Mouse (Mus musculus): ENCODE results near the gene Sectm1b. TPM values are rescaled to one million over a fixed set of nuclear protein-coding genes. Genes with fewer than 3 reads are reported as not detected.
"Not testable (repeated sequence)": the region's sequence is repeated elsewhere in the genome, so short reads cannot be mapped to it uniquely, and the experiment has no call there.

Sectm1b gene
- polyA plus RNA-seq (2016; fragmentation: Nextera tagmentation; extraction: Ambion mirVana): not detected in 2 replicates

DNA sequence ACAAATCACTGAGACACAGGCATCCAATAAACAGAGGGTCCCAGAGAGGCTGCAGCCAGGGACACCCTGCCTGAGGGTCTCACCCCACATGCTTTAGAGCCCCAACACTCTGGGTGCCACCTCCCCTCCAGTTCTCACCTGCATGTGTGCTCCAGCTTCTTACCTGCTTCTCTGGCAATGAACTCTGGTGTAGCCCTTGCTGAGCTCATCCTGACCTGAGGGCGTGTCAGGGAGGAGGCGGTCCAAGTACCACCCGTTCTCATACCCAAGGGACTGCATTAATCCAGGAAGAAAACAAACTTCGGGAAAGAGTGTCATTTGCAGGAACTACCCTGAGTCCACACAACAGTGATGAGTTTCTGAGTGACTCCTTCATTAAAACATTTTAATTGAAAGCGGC lies at the start of gene Sectm1b:
Gene Sectm1b (minus strand): TSS at position 191 of the 400 bp plus-strand sequence.
- H3K4me3 ChIP-seq: no peak within 1 kb of the TSS
- H3K9me3 ChIP-seq (replicated peaks): no peaks in the 10 kb centered on the region
- H3K4me2 ChIP-seq (replicated peaks): no peak within 1 kb of the TSS
- no peaks in the 10 kb centered on the region for H3K4me1 ChIP-seq
- no peak for ATAC-seq (ENCODE audit: low FRiP score)
- H3K9ac ChIP-seq: no peak within 1 kb of the TSS
- no peak within 1 kb of the TSS for H3K27ac ChIP-seq
- WGBS: 85% methylated on average over 5 of the region's 5 CpGs
- no peaks in the 10 kb centered on the region for H3K27me3 ChIP-seq
- no peaks in the 10 kb centered on the region for H3K36me3 ChIP-seq

DNA sequence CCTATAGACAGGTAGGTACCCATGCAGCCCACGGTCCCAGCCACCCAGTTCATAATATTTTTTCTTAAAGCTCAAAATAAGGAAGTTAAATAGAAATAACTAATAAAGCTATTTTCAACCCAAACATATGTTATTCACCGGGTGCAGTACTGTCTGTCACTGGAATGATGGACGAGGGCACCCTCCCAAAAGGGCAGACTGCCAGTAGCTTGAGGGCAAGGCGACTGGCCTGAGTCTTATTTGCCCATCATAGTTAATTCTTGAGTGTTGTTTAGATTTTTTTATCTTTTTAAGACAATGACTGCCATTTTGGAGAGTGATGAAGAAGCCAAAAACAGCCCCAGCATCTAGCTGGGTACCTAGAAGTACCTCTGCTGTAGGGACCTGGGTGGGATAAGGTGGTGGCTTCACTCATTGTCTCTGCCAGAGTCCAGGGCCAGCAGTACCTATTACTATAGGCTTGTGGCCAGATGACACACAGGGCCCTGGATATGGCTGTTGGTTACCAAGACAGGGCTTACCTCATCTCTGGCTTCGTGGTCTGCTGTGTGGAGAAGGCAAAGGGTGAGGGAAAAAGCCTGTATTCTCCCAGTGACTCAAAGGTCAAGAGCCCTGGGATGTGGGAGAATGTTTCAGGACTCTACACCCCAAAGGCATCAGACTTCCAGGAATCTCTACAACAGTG lies 48.9 kb upstream of the Sectm1b start:
- Histone ChIP-seq H3K4me1 (0 out of 2 replicates have a peak, but pooled peaks cover 4% of the 10 kb centered on the region), H3K4me2 (replicated peaks) (no peak overlapping the region), H3K9me3 (replicated peaks) (no peaks in the 10 kb centered on the region), H3K27me3 (no peaks in the 10 kb centered on the region), H3K9ac (no peak overlapping the region), H3K36me3 (no peaks in the 10 kb centered on the region), H3K4me3 (no peak overlapping the region), H3K27ac (no peak overlapping the region)
- no peak for ATAC-seq (ENCODE audit: low FRiP score)
- WGBS: 80% methylated on average over 5 of the region's 5 CpGs

DNA sequence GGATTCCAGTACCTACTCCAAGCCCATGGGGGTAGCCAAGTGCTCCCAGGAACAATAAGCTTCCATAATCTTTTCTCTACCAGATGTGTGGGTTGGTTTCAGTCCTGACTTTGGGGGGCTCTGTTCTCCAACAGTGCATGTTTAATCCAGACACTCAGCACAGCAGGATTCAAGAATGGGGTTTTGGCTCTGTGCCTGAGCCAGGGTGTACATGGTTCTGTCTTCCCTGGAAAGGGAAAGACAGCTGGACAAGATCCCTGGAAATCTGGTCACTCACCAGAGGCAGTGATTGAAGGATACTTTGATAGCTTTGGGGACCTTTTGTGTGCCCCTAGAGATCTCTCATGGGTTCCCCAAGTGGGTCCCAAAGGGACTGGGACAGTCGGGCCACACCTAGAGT lies 48.2 kb upstream of the Sectm1b start:
- Histone ChIP-seq H3K4me3 (no peak overlapping the region), H3K27me3 (no peaks in the 10 kb centered on the region), H3K9ac (no peak overlapping the region), H3K9me3 (replicated peaks) (no peaks in the 10 kb centered on the region), H3K36me3 (no peaks in the 10 kb centered on the region), H3K4me1 (0 out of 2 replicates have a peak, but pooled peaks cover 4% of the 10 kb centered on the region), H3K27ac (no peak overlapping the region), H3K4me2 (replicated peaks) (no peak overlapping the region)
- ATAC-seq (ENCODE audit: low FRiP score): no peak
- WGBS: 92% methylated on average over 1 of the region's 1 CpGs

DNA sequence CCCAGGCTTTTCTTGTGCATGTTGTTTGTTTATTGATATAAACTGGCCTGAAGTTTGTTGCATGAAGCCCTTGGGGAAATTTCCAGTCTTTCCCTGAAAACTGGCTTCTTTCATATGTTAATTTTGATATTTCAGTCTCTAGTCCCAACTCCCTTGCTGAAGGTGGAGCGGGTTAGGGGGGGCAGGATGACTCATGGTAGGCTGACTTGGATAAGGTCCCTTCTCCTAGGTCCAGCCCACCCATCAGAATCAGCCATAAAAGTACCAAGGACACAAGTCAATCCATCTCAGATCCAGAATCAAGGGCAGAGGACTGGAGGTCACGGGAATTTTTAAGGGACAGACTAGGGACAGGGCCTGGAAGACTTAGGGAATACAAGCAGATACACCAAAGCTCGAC lies 47.7 kb upstream of the Sectm1b start:
- WGBS: 97% methylated on average over 3 of the region's 3 CpGs
- Histone ChIP-seq H3K4me3 (no peak overlapping the region), H3K27me3 (no peaks in the 10 kb centered on the region), H3K27ac (no peak overlapping the region), H3K36me3 (no peaks in the 10 kb centered on the region), H3K9ac (no peak overlapping the region), H3K9me3 (replicated peaks) (no peaks in the 10 kb centered on the region), H3K4me2 (replicated peaks) (no peak overlapping the region), H3K4me1 (0 out of 2 replicates have a peak, but pooled peaks cover 4% of the 10 kb centered on the region)
- no peak for ATAC-seq (ENCODE audit: low FRiP score)

GRCm38 (mm10) chr11:121109986-121110385 lies 46.6 kb upstream of the Sectm1b start:
- no peak overlapping the region for H3K4me3 ChIP-seq
- H3K9ac ChIP-seq: no peak overlapping the region
- no peaks in the 10 kb centered on the region for H3K9me3 ChIP-seq (replicated peaks)
- no peak for ATAC-seq (ENCODE audit: low FRiP score)
- H3K27ac ChIP-seq: no peak overlapping the region
- 20% methylated on average over 2 of the region's 2 CpGs for WGBS
- H3K36me3 ChIP-seq: no peaks in the 10 kb centered on the region
- H3K4me1 ChIP-seq: 0 out of 2 replicates have a peak, but pooled peaks cover 4% of the 10 kb centered on the region
- H3K27me3 ChIP-seq: no peaks in the 10 kb centered on the region
- no peak overlapping the region for H3K4me2 ChIP-seq (replicated peaks)

- 79% methylated on average over 9 of the region's 9 CpGs for WGBS
- Histone ChIP-seq H3K27me3 (no peaks in the 10 kb centered on the region), H3K4me1 (0 out of 2 replicates have a peak, but pooled peaks cover 4% of the 10 kb centered on the region), H3K9me3 (replicated peaks) (no peaks in the 10 kb centered on the region), H3K9ac (no peak overlapping the region), H3K27ac (no peak overlapping the region), H3K36me3 (no peaks in the 10 kb centered on the region), H3K4me3 (no peak overlapping the region), H3K4me2 (replicated peaks) (no peak overlapping the region)
- ATAC-seq (ENCODE audit: low FRiP score): no peak
Observed at GRCm38 (mm10) chr11:121108061-121108460, 44.7 kb upstream of the Sectm1b start.

DNA sequence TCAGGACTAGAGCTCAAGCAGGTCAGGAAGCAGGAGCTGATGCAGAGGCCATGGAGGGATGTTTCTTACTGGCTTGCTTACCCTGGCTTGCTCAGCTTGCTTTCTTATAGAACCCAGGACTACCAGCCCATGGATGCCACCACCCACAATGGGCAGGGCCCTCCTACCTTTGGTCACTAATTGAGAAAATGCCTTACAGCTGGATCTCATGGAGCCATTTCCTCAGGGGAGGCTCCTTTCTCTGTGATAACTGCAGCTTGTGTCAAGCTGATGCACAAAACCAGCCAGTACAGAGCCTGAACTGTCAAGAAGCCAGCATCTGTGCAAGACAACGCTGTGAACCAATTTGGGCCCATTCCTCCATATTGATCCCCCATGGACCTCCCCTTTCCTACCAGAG lies 43.9 kb upstream of the Sectm1b start:
- not testable (repeated sequence) for H3K36me3 ChIP-seq; H3K27ac ChIP-seq; H3K4me3 ChIP-seq; ATAC-seq (ENCODE audit: low FRiP score); H3K27me3 ChIP-seq; H3K4me1 ChIP-seq; H3K9ac ChIP-seq; H3K4me2 ChIP-seq (replicated peaks); H3K9me3 ChIP-seq (replicated peaks)
- WGBS: 89% methylated on average over 1 of the region's 1 CpGs

- no peak overlapping the region for H3K4me3 ChIP-seq
- no peak overlapping the region for H3K27ac ChIP-seq
- ATAC-seq (ENCODE audit: low FRiP score): no peak
- no peak overlapping the region for H3K4me2 ChIP-seq (replicated peaks)
- H3K9ac ChIP-seq: no peak overlapping the region
- H3K36me3 ChIP-seq: no peaks in the 10 kb centered on the region
- WGBS: 91% methylated on average over 4 of the region's 4 CpGs
- H3K27me3 ChIP-seq: no peaks in the 10 kb centered on the region
- H3K4me1 ChIP-seq: no peaks in the 10 kb centered on the region
- no peaks in the 10 kb centered on the region for H3K9me3 ChIP-seq (replicated peaks)
Observed at GRCm38 (mm10) chr11:121101124-121101805, 37.9 kb upstream of the Sectm1b start.

- WGBS: 76% methylated on average over 7 of the region's 7 CpGs
- no peak for ATAC-seq (ENCODE audit: low FRiP score)
- Histone ChIP-seq H3K36me3 (no peaks in the 10 kb centered on the region), H3K9ac (no peak overlapping the region), H3K4me2 (replicated peaks) (no peak overlapping the region), H3K27me3 (no peaks in the 10 kb centered on the region), H3K9me3 (replicated peaks) (no peaks in the 10 kb centered on the region), H3K4me3 (no peak overlapping the region), H3K27ac (no peak overlapping the region), H3K4me1 (no peaks in the 10 kb centered on the region)
Observed at GRCm38 (mm10) chr11:121100692-121101091, 37.3 kb upstream of the Sectm1b start.

DNA sequence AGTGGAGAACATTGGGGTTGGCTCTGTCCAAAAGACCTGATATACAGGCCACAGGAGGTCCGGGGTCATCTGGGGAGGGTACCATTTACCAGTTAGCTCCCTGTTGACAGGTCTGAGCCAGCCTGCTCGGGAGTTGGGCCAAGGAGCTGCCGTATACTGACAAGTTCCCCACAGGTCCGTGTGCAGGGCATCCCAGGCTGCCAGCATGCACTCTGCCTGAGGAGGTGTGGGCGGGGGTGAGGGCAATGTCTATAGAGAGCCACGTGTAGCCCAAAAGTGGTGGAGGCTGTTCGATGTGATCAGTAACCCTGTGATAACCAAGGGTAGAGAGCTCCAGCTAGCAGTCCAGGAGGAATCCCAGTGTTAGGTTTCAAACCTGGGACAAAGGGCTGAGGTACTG lies 36.4 kb upstream of the Sectm1b start:
- no peak overlapping the region for H3K4me3 ChIP-seq
- no peaks in the 10 kb centered on the region for H3K27me3 ChIP-seq
- no peaks in the 10 kb centered on the region for H3K9me3 ChIP-seq (replicated peaks)
- no peak for ATAC-seq (ENCODE audit: low FRiP score)
- H3K9ac ChIP-seq: no peak overlapping the region
- no peak overlapping the region for H3K4me2 ChIP-seq (replicated peaks)
- no peaks in the 10 kb centered on the region for H3K4me1 ChIP-seq
- 68% methylated on average over 7 of the region's 7 CpGs for WGBS
- no peak overlapping the region for H3K27ac ChIP-seq
- no peaks in the 10 kb centered on the region for H3K36me3 ChIP-seq

DNA sequence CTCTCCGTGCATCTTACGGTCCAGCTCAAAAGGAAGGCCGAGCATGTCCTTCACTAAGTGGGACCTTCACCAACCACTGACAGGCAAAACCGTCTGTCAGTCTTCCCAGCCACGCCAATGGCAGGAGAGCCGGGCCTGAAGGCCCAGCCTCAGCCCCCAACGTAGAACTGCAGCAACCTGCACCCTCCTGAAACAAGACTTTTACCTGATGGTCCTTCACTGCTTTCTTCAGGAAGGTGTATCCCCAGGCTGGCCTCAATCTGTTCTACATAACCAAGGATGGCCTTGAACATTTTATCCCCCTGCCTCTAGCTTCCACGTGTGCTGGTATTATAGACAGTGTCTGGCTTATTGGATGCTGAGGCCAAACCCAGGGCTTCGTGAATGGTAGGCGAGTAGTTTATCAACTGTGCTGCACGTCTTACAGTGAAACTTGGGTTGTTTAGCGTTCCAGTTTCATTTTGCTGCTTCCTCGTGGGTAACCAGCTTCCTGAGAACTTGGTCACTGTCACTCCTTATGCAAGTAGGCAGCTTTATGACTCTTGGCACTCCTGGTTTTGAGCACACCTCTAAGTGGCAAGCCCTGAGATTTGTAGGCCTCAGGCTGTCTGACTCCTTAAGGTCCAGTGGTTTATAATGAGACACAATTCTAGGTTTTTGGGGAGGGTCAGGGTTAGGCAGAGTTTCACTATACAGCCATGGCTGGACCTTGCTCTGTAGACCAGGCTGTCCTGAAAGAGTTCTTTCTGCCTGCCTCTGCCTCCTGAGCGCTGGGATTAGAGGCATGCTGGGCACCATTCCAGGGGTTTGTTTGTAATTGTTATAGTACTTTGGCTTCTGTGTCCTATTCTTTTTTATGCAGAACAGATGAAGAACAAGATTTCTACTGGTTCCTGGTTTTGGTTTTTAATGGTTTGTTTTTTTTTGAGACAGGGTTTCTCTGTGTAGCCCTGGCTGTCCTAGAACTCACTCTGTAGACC lies 29.5 kb upstream of the Sectm1b start:
- ATAC-seq (ENCODE audit: low FRiP score): no peak
- Histone ChIP-seq H3K27ac (no peak overlapping the region), H3K4me3 (no peak overlapping the region), H3K9me3 (replicated peaks) (no peaks in the 10 kb centered on the region), H3K4me1 (no peaks in the 10 kb centered on the region), H3K36me3 (no peaks in the 10 kb centered on the region), H3K4me2 (replicated peaks) (no peak overlapping the region), H3K9ac (no peak overlapping the region), H3K27me3 (no peaks in the 10 kb centered on the region)
- 90% methylated on average over 14 of the region's 14 CpGs for WGBS

- WGBS: 78% methylated on average over 4 of the region's 4 CpGs
- Histone ChIP-seq H3K27me3 (no peaks in the 10 kb centered on the region), H3K4me3 (no peak overlapping the region), H3K4me1 (no peaks in the 10 kb centered on the region), H3K36me3 (no peaks in the 10 kb centered on the region), H3K9ac (no peak overlapping the region), H3K4me2 (replicated peaks) (no peak overlapping the region), H3K27ac (no peak overlapping the region), H3K9me3 (replicated peaks) (no peaks in the 10 kb centered on the region)
- no peak for ATAC-seq (ENCODE audit: low FRiP score)
Observed at GRCm38 (mm10) chr11:121090943-121091342, 27.6 kb upstream of the Sectm1b start.
